Mouse (Mus musculus) intestine, embryonic 15.5 days (tissue): ENCODE measurements at regions not wholly inside any gene's neighbourhood (a gene's known extent, or its start where the extent isn't known, plus 50 kb on each side); places are given as distances from the start of the nearest gene placed in this dataset.

Source experiments
- ATAC-seq: fragments of 200-750 bp; cut with Nextera tagmentation; 2 replicates; pipeline ENCODE4 v1.8.0; 2017; ENCODE audit warnings: moderate TSS enrichment, moderate library complexity
- H3K27ac ChIP-seq: fragments of 300-500 bp; sonication (generic); 2 replicates; pipeline ENCODE4 v1.5.1; 2015; ENCODE audit warnings: mild to moderate bottlenecking, inconsistent platforms
- H3K27me3 ChIP-seq: fragments of 300-500 bp; sonication (generic); replicated peaks from 2 replicates; pipeline ENCODE4 v1.6.1; 2015; ENCODE audit warnings: inconsistent platforms
- H3K36me3 ChIP-seq: fragments of 300-500 bp; sonication (generic); 2 replicates; pipeline ENCODE4 v1.6.1; 2015; ENCODE audit warnings: inconsistent platforms
- H3K4me1 ChIP-seq: fragments of 300-500 bp; sonication (generic); replicated peaks from 2 replicates; pipeline ENCODE4 v1.6.1; 2015; ENCODE audit warnings: inconsistent platforms
- H3K4me2 ChIP-seq: fragments of 300-500 bp; sonication (generic); replicated peaks from 2 replicates; pipeline ENCODE4 v1.6.1; 2015; ENCODE audit warnings: mild to moderate bottlenecking, inconsistent platforms
- H3K4me3 ChIP-seq: fragments of 300-500 bp; sonication (generic); replicated peaks from 2 replicates; pipeline ENCODE4 v1.5.1; 2015; ENCODE audit warnings: inconsistent platforms
- H3K9ac ChIP-seq: fragments of 300-500 bp; sonication (generic); 2 replicates; pipeline ENCODE4 v1.6.1; 2015; ENCODE audit warnings: inconsistent platforms
- H3K9me3 ChIP-seq: fragments of 300-500 bp; sonication (generic); 2 replicates; pipeline ENCODE4 v1.6.1; 2016; ENCODE audit warnings: inconsistent platforms
- WGBS: fragments of 180-500 bp; shearing (Covaris S2); methylation state at CpG from one replicate; pipeline ENCODE4 v1.1.7; 2015; 5-methylcytosine and 5-hydroxymethylcytosine counted together

- Histone ChIP-seq H3K4me1 (no peaks in the 10 kb centered on the region), H3K4me2 (no peak overlapping the region), H3K27me3 (no peaks in the 10 kb centered on the region), H3K4me3 (no peak overlapping the region), H3K9ac (no peak overlapping the region), H3K27ac (no peak overlapping the region), H3K36me3 (no peaks in the 10 kb centered on the region), H3K9me3 (no peaks in the 10 kb centered on the region)
- ATAC-seq, result no peak
- WGBS, result 89% methylated on average over 10 of the region's 10 CpGs
Observed at GRCm38 (mm10) chr10:117522906-117523829, 106.1 kb upstream of the Cpm start.

- Histone ChIP-seq H3K4me2 (no peak overlapping the region), H3K9ac (no peak overlapping the region), H3K4me1 (no peaks in the 10 kb centered on the region), H3K36me3 (no peaks in the 10 kb centered on the region), H3K9me3 (no peaks in the 10 kb centered on the region), H3K27ac (no peak overlapping the region), H3K4me3 (no peak overlapping the region), H3K27me3 (no peaks in the 10 kb centered on the region)
- 83% methylated on average over 3 of the region's 3 CpGs for WGBS
- no peak for ATAC-seq
Observed at GRCm38 (mm10) chr10:117522373-117522772, 106.9 kb upstream of the Cpm start.

- Histone ChIP-seq H3K27me3 (no peaks in the 10 kb centered on the region), H3K9ac (no peak overlapping the region), H3K36me3 (no peaks in the 10 kb centered on the region), H3K4me3 (no peak overlapping the region), H3K4me2 (no peak overlapping the region), H3K9me3 (no peaks in the 10 kb centered on the region), H3K27ac (no peak overlapping the region), H3K4me1 (no peaks in the 10 kb centered on the region)
- 71% methylated on average over 23 of the region's 23 CpGs for WGBS
- ATAC-seq, result no peak
Observed at GRCm38 (mm10) chr10:117521315-117522270, 107.7 kb upstream of the Cpm start.

- Histone ChIP-seq H3K4me1 (no peaks in the 10 kb centered on the region), H3K4me3 (no peak overlapping the region), H3K36me3 (no peaks in the 10 kb centered on the region), H3K4me2 (no peak overlapping the region), H3K9ac (no peak overlapping the region), H3K27ac (no peak overlapping the region), H3K27me3 (no peaks in the 10 kb centered on the region), H3K9me3 (no peaks in the 10 kb centered on the region)
- 88% methylated on average over 8 of the region's 8 CpGs for WGBS
- ATAC-seq, result no peak
Observed at GRCm38 (mm10) chr10:117520536-117521314, 108.6 kb upstream of the Cpm start.

GRCm38 (mm10) chr10:117519670-117520535 is 109.4 kb upstream of the Cpm start:
- no peak overlapping the region for H3K27ac ChIP-seq
- H3K4me1 ChIP-seq, result no peaks in the 10 kb centered on the region
- WGBS, result 48% methylated on average over 8 of the region's 8 CpGs
- H3K27me3 ChIP-seq, result no peaks in the 10 kb centered on the region
- H3K9me3 ChIP-seq, result no peaks in the 10 kb centered on the region
- ATAC-seq, result 0 out of 2 replicates have a peak, but pooled peaks have one; percentile 17
- no peak overlapping the region for H3K9ac ChIP-seq
- no peak overlapping the region for H3K4me3 ChIP-seq
- H3K4me2 ChIP-seq, result no peak overlapping the region
- H3K36me3 ChIP-seq, result no peaks in the 10 kb centered on the region

- Histone ChIP-seq H3K4me3 (no peak overlapping the region), H3K4me2 (no peak overlapping the region), H3K9me3 (no peaks in the 10 kb centered on the region), H3K9ac (no peak overlapping the region), H3K27ac (no peak overlapping the region), H3K36me3 (no peaks in the 10 kb centered on the region), H3K27me3 (no peaks in the 10 kb centered on the region), H3K4me1 (no peaks in the 10 kb centered on the region)
- 57% methylated on average over 15 of the region's 15 CpGs for WGBS
- ATAC-seq, result no peak
Observed at GRCm38 (mm10) chr10:117518793-117519669, 110.3 kb upstream of the Cpm start.

- H3K4me2 ChIP-seq, result no peak overlapping the region
- no peaks in the 10 kb centered on the region for H3K36me3 ChIP-seq
- H3K27ac ChIP-seq, result no peak overlapping the region
- no peak overlapping the region for H3K4me3 ChIP-seq
- no peak overlapping the region for H3K9ac ChIP-seq
- ATAC-seq, result no peak
- no peaks in the 10 kb centered on the region for H3K4me1 ChIP-seq
- H3K9me3 ChIP-seq, result no peaks in the 10 kb centered on the region
- no peaks in the 10 kb centered on the region for H3K27me3 ChIP-seq
- WGBS, result 44% methylated on average over 14 of the region's 14 CpGs
Observed at GRCm38 (mm10) chr10:117517800-117518770, 111.2 kb upstream of the Cpm start.

GRCm38 (mm10) chr10:117517071-117517714 is 112.1 kb upstream of the Cpm start:
- WGBS, result 46% methylated on average over 11 of the region's 11 CpGs
- H3K4me1 ChIP-seq, result no peaks in the 10 kb centered on the region
- H3K27me3 ChIP-seq, result no peaks in the 10 kb centered on the region
- no peak overlapping the region for H3K27ac ChIP-seq
- no peaks in the 10 kb centered on the region for H3K36me3 ChIP-seq
- no peak overlapping the region for H3K9ac ChIP-seq
- no peaks in the 10 kb centered on the region for H3K9me3 ChIP-seq
- no peak overlapping the region for H3K4me3 ChIP-seq
- no peak overlapping the region for H3K4me2 ChIP-seq
- ATAC-seq, result no peak

GRCm38 (mm10) chr10:117516510-117516909 is 112.8 kb upstream of the Cpm start:
- H3K27ac ChIP-seq, result no peak overlapping the region
- H3K36me3 ChIP-seq, result no peaks in the 10 kb centered on the region
- ATAC-seq, result no peak
- no peak overlapping the region for H3K9ac ChIP-seq
- H3K9me3 ChIP-seq, result no peaks in the 10 kb centered on the region
- H3K4me2 ChIP-seq, result no peak overlapping the region
- no peaks in the 10 kb centered on the region for H3K4me1 ChIP-seq
- no peaks in the 10 kb centered on the region for H3K27me3 ChIP-seq
- WGBS, result 92% methylated on average over 8 of the region's 8 CpGs
- no peak overlapping the region for H3K4me3 ChIP-seq
